Mouse (Mus musculus) hindbrain, postnatal 0 days (tissue): Measurements from ENCODE around the gene Pqlc3. TPM values are rescaled to one million over a fixed set of nuclear protein-coding genes. Genes with fewer than 3 reads are reported as not detected.
A peak's percentile ranks its signal among the peaks of the same experiment; 100 is the strongest.

ENCODE experiments used
- ATAC-seq: fragments of 200-750 bp; cut with Nextera tagmentation; 2 replicates; pipeline ENCODE4 v1.8.0; 2017; ENCODE audit warnings: mild to moderate bottlenecking, moderate TSS enrichment, moderate library complexity
- DNase-seq: peaks from one replicate; pipeline ENCODE4 v3.0.0-alpha.2; 2015; ENCODE audit warnings: low spot score
- H3K27ac ChIP-seq: fragments of 300-500 bp; sonication (generic); 2 replicates; pipeline ENCODE4 v1.5.1; 2014; ENCODE audit warnings: mild to moderate bottlenecking
- H3K27me3 ChIP-seq: fragments of 300-500 bp; sonication (generic); 2 replicates; pipeline ENCODE4 v1.6.1; 2014; ENCODE audit warnings: low read length, mixed read lengths; ENCODE audit not compliant: insufficient read depth
- H3K36me3 ChIP-seq: fragments of 300-500 bp; sonication (generic); 2 replicates; pipeline ENCODE4 v1.6.1; 2014; ENCODE audit warnings: low read length, mixed read lengths; ENCODE audit not compliant: insufficient read depth
- H3K4me1 ChIP-seq: fragments of 300-500 bp; sonication (generic); 2 replicates; pipeline ENCODE4 v1.6.1; 2014; ENCODE audit warnings: antibody characterized with exemption, low read length, mixed read lengths; ENCODE audit not compliant: insufficient read depth
- H3K4me2 ChIP-seq: fragments of 300-500 bp; sonication (generic); 2 replicates; pipeline ENCODE4 v1.6.1; 2014; ENCODE audit warnings: low read depth, mild to moderate bottlenecking, low read length, moderate library complexity, mixed read lengths
- H3K4me3 ChIP-seq: fragments of 300-500 bp; sonication (generic); 2 replicates; pipeline ENCODE4 v1.5.1; 2014; ENCODE audit warnings: low read length
- H3K9ac ChIP-seq: fragments of 300-500 bp; sonication (generic); replicated peaks from 2 replicates; pipeline ENCODE4 v1.6.1; 2014; ENCODE audit warnings: mild to moderate bottlenecking, low read length, moderate library complexity, mixed read lengths
- H3K9me3 ChIP-seq: fragments of 300-500 bp; sonication (generic); 2 replicates; pipeline ENCODE4 v1.6.1; 2016; ENCODE audit warnings: low read length, mixed read lengths
- CTCF ChIP-seq: IDR thresholded peaks from 2 replicates; pipeline ENCODE4 v1.5.1; 2016; ENCODE audit warnings: antibody characterized with exemption, control low read depth, low read depth
- WGBS: fragments of 180-500 bp; shearing (Covaris S2); extraction: QIAGEN DNeasy Blood & Tissue Kit; methylation state at CpG from one replicate; pipeline ENCODE4 v1.1.7; 2014; 5-methylcytosine and 5-hydroxymethylcytosine counted together
- polyA plus RNA-seq: library from polyadenylated mRNA; unstranded; fragments of >200 nt; fragmentation: Nextera tagmentation; extraction: Ambion mirVana; gene quantifications from 2 replicates; pipeline ENCODE4 v1.2.1, GENCODE M21; 2015
- total RNA-seq: library from RNA; depleted of rRNA; stranded (reverse); fragments of >200 nt; gene quantifications from 2 replicates; pipeline ENCODE4 v1.2.3, GENCODE M21; 2014; rRNA removed

The Pqlc3 gene
- total and polyA plus RNA-seq, 2 experiments from 2014 or later = 2.5 to 4.3 TPM

- peaks cover 32% of the 10 kb centered on the region for H3K36me3 ChIP-seq
Measured at GRCm38 (mm10) chr12:16963354-16963753, 36.9 kb downstream of the Pqlc3 start.

GRCm38 (mm10) chr12:16958851-16959250 is 41.4 kb downstream of the Pqlc3 start:
- no peaks in the 10 kb centered on the region for H3K4me1 ChIP-seq
- peak; percentile 52 for TF ChIP-seq CTCF
- H3K27me3 ChIP-seq = no peaks in the 10 kb centered on the region
- H3K9ac ChIP-seq = no peak overlapping the region
- no peak overlapping the region for H3K4me2 ChIP-seq
- H3K4me3 ChIP-seq = no peak overlapping the region
- ATAC-seq (no peak), DNase-seq (peak; percentile 18)
- WGBS = 64% methylated on average over 1 of the region's 1 CpGs
- H3K36me3 ChIP-seq = peaks cover 36% of the 10 kb centered on the region; the same call in 1 of the 2 replicates
- no peaks in the 10 kb centered on the region for H3K9me3 ChIP-seq
- H3K27ac ChIP-seq = no peak overlapping the region

More at GRCm38 (mm10) chr12:16963354-16963753, 36.9 kb downstream of the Pqlc3 start:
- H3K4me1 ChIP-seq = no peaks in the 10 kb centered on the region
- H3K9ac ChIP-seq = no peak overlapping the region
- ATAC-seq (no peak), DNase-seq (no peak)
- H3K4me2 ChIP-seq = no peak overlapping the region
- no peaks in the 10 kb centered on the region for H3K9me3 ChIP-seq
- 60% methylated on average over 2 of the region's 2 CpGs for WGBS
- no peak overlapping the region for H3K27ac ChIP-seq
- no peaks in the 10 kb centered on the region for H3K27me3 ChIP-seq
- TF ChIP-seq CTCF = no peak
- H3K4me3 ChIP-seq = no peak overlapping the region

GRCm38 (mm10) chr12:16948239-16948638 is 52.0 kb downstream of the Pqlc3 start:
- no peaks in the 10 kb centered on the region for H3K27me3 ChIP-seq
- DNase-seq (no peak), ATAC-seq (no peak)
- no peak overlapping the region for H3K4me2 ChIP-seq
- no peaks in the 10 kb centered on the region for H3K4me1 ChIP-seq
- H3K4me3 ChIP-seq = no peak overlapping the region
- H3K27ac ChIP-seq = no peak overlapping the region
- no peaks in the 10 kb centered on the region; the same call in 1 of the 2 replicates for H3K36me3 ChIP-seq
- no peak overlapping the region for H3K9ac ChIP-seq
- WGBS = 91% methylated on average over 6 of the region's 6 CpGs
- H3K9me3 ChIP-seq = no peaks in the 10 kb centered on the region
- no peak for TF ChIP-seq CTCF

- Histone ChIP-seq H3K36me3 (no peaks in the 10 kb centered on the region), H3K4me3 (no peak overlapping the region), H3K4me2 (no peak overlapping the region), H3K27me3 (no peaks in the 10 kb centered on the region), H3K9ac (no peak overlapping the region), H3K9me3 (no peaks in the 10 kb centered on the region), H3K4me1 (no peaks in the 10 kb centered on the region), H3K27ac (no peak overlapping the region)
- ATAC-seq (no peak), DNase-seq (no peak)
- no peak for TF ChIP-seq CTCF
- WGBS = 90% methylated on average over 3 of the region's 3 CpGs
Measured at GRCm38 (mm10) chr12:16941976-16942375, 58.2 kb downstream of the Pqlc3 start.

Other genes with a start within 250 kb of the Pqlc3 start
- 0.86 and 2.1 TPM in 2 replicates for gene Greb1, start 199.5 kb downstream of the Pqlc3 start, total RNA-seq
- gene Greb1, start 199.5 kb downstream of the Pqlc3 start, polyA plus RNA-seq = 0.32 and 0.33 TPM in 2 replicates
- gene E2f6, start 189.4 kb downstream of the Pqlc3 start, total RNA-seq = 21.2 and 27.5 TPM in 2 replicates
- 20.0 and 21.3 TPM in 2 replicates for gene E2f6, start 189.4 kb downstream of the Pqlc3 start, polyA plus RNA-seq
- gene Rock2, start 105.5 kb downstream of the Pqlc3 start, total RNA-seq = 20.4 and 20.9 TPM in 2 replicates
- gene Rock2, start 105.5 kb downstream of the Pqlc3 start, polyA plus RNA-seq = 12.2 and 12.7 TPM in 2 replicates
- 7.5 and 8.6 TPM in 2 replicates for gene 2410004P03Rik, start 11.3 kb upstream of the Pqlc3 start, total RNA-seq
- gene 2410004P03Rik, start 11.3 kb upstream of the Pqlc3 start, polyA plus RNA-seq = 7.8 and 10.4 TPM in 2 replicates
- gene Kcnf1, start 176.5 kb upstream of the Pqlc3 start, total RNA-seq = 8.9 and 10.5 TPM in 2 replicates
- gene Kcnf1, start 176.5 kb upstream of the Pqlc3 start, polyA plus RNA-seq = 3.0 and 3.3 TPM in 2 replicates